Mouse (Mus musculus) lung, postnatal 0 days (tissue): ENCODE results near the gene Gsto2. TPM values are rescaled to one million over a fixed set of nuclear protein-coding genes. Genes with fewer than 3 reads are reported as not detected.

Experiments
- ATAC-seq: fragments of 200-750 bp; cut with Nextera tagmentation; 2 replicates; pipeline ENCODE4 v1.8.0; 2017; ENCODE audit warnings: moderate library complexity
- DNase-seq: peaks from one replicate; pipeline ENCODE4 v3.0.0-alpha.2; 2016; ENCODE audit warnings: low spot score
- H3K27ac ChIP-seq: fragments of 300-500 bp; sonication (generic); 2 replicates; pipeline ENCODE4 v1.5.1; 2014; ENCODE audit warnings: antibody characterized with exemption, mild to moderate bottlenecking, low read length, mixed read lengths
- H3K27me3 ChIP-seq: fragments of 300-500 bp; sonication (generic); replicated peaks from 2 replicates; pipeline ENCODE4 v1.6.1; 2014; ENCODE audit warnings: low read length, mixed read lengths; ENCODE audit not compliant: insufficient read depth
- H3K36me3 ChIP-seq: fragments of 300-500 bp; sonication (generic); 2 replicates; pipeline ENCODE4 v1.6.1; 2014; ENCODE audit warnings: low read length, mixed read lengths; ENCODE audit not compliant: insufficient read depth
- H3K4me1 ChIP-seq: fragments of 300-500 bp; sonication (generic); 2 replicates; pipeline ENCODE4 v1.6.1; 2014; ENCODE audit warnings: antibody characterized with exemption, low read depth, low read length, mixed read lengths; ENCODE audit not compliant: insufficient read depth
- H3K4me2 ChIP-seq: fragments of 300-500 bp; sonication (generic); replicated peaks from 2 replicates; pipeline ENCODE4 v1.6.1; 2014; ENCODE audit warnings: low read depth, mild to moderate bottlenecking, low read length, moderate library complexity, mixed read lengths
- H3K4me3 ChIP-seq: fragments of 300-500 bp; sonication (generic); 2 replicates; pipeline ENCODE4 v1.5.1; 2014; ENCODE audit warnings: low read depth, low read length
- H3K9ac ChIP-seq: fragments of 300-500 bp; sonication (generic); replicated peaks from 2 replicates; pipeline ENCODE4 v1.6.1; 2014; ENCODE audit warnings: low read depth, mild to moderate bottlenecking
- H3K9me3 ChIP-seq: fragments of 300-500 bp; sonication (generic); 2 replicates; pipeline ENCODE4 v1.6.1; 2016; ENCODE audit warnings: low read length, mixed read lengths
- CTCF ChIP-seq: IDR thresholded peaks from 2 replicates; pipeline ENCODE4 v1.5.1; 2016; ENCODE audit warnings: antibody characterized with exemption, mild to moderate bottlenecking
- EP300 ChIP-seq: IDR thresholded peaks from 2 replicates; pipeline ENCODE4 v1.6.1; 2016; ENCODE audit warnings: antibody characterized with exemption, mild to moderate bottlenecking, control low read depth
- WGBS: fragments of 180-500 bp; shearing (Covaris S2); extraction: QIAGEN DNeasy Blood & Tissue Kit; methylation state at CpG from one replicate; pipeline ENCODE4 v1.1.7; 2014; 5-methylcytosine and 5-hydroxymethylcytosine counted together
- polyA plus RNA-seq: library from polyadenylated mRNA; unstranded; fragments of >200 nt; fragmentation: Nextera tagmentation; extraction: Ambion mirVana; gene quantifications from 2 replicates; pipeline ENCODE4 v1.2.1, GENCODE M21; 2015

Gene Gsto2
- polyA plus RNA-seq, 1 experiment from 2014 or later, result 2.1 TPM

GRCm38 (mm10) chr19:47910751-47911150 lies 45.4 kb downstream of the Gsto2 start:
- Histone ChIP-seq H3K9me3 (no peaks in the 10 kb centered on the region), H3K4me1 (peaks cover 3% of the 10 kb centered on the region), H3K4me3 (no peak overlapping the region), H3K27ac (no peak overlapping the region), H3K36me3 (no peaks in the 10 kb centered on the region), H3K4me2 (no peak overlapping the region), H3K9ac (no peak overlapping the region), H3K27me3 (no peaks in the 10 kb centered on the region)
- TF ChIP-seq CTCF, result no peak
- TF ChIP-seq EP300, result no peak
- WGBS, result 72% methylated on average over 4 of the region's 4 CpGs
- DNase-seq (no peak), ATAC-seq (no peak)

GRCm38 (mm10) chr19:47913344-47913743 lies 48.0 kb downstream of the Gsto2 start:
- TF ChIP-seq CTCF (no peak), EP300 (no peak)
- Histone ChIP-seq H3K4me3 (no peak overlapping the region), H3K4me1 (peaks cover 12% of the 10 kb centered on the region), H3K9ac (no peak overlapping the region), H3K27me3 (no peaks in the 10 kb centered on the region), H3K36me3 (no peaks in the 10 kb centered on the region), H3K4me2 (no peak overlapping the region), H3K9me3 (no peaks in the 10 kb centered on the region), H3K27ac (no peak overlapping the region)
- WGBS, result 92% methylated on average over 7 of the region's 7 CpGs
- DNase-seq, result no peak
- no peak for ATAC-seq

DNA sequence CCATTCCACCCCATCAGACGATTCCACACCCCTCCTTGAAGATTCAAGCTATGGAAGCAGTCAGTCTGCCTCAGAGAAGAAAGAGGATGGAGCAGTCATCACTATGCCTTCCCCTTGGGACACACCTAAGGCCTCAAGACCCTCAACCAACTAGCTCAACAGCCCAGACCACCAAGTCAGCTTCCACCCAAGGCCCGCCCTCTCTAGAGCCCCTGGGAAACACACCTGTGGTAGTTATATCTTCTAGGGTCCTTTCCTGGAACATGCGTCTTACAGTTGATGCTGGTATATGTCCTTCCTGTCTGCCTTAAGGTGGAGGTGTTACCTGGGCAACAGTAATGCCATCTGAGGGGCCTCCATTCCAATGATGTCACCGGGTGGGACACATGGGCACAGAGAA lies 48.9 kb downstream of the Gsto2 start:
- no peaks in the 10 kb centered on the region for H3K36me3 ChIP-seq
- 86% methylated on average over 4 of the region's 4 CpGs for WGBS
- no peak overlapping the region for H3K27ac ChIP-seq
- no peak for DNase-seq
- no peak overlapping the region for H3K4me3 ChIP-seq
- no peak overlapping the region for H3K4me2 ChIP-seq
- TF ChIP-seq CTCF (no peak), EP300 (no peak)
- no peaks in the 10 kb centered on the region for H3K27me3 ChIP-seq
- no peak for ATAC-seq
- no peaks in the 10 kb centered on the region for H3K9me3 ChIP-seq
- H3K9ac ChIP-seq, result no peak overlapping the region
- peaks cover 9% of the 10 kb centered on the region; the same call in 1 of the 2 replicates for H3K4me1 ChIP-seq

- DNase-seq (no peak), ATAC-seq (no peak)
- TF ChIP-seq CTCF (no peak), EP300 (no peak)
- no peaks in the 10 kb centered on the region for H3K9me3 ChIP-seq
- no peaks in the 10 kb centered on the region for H3K27me3 ChIP-seq
- H3K4me2 ChIP-seq, result no peak overlapping the region
- no peak overlapping the region for H3K27ac ChIP-seq
- WGBS, result 72% methylated on average over 4 of the region's 4 CpGs
- H3K36me3 ChIP-seq, result no peaks in the 10 kb centered on the region
- H3K9ac ChIP-seq, result no peak overlapping the region
- peaks cover 9% of the 10 kb centered on the region; the same call in 1 of the 2 replicates for H3K4me1 ChIP-seq
- H3K4me3 ChIP-seq, result no peak overlapping the region
Measured at GRCm38 (mm10) chr19:47915251-47915650, 49.9 kb downstream of the Gsto2 start.

GRCm38 (mm10) chr19:47917396-47917795 lies 52.1 kb downstream of the Gsto2 start:
- Histone ChIP-seq H3K27me3 (no peaks in the 10 kb centered on the region), H3K4me3 (peak overlapping the region; percentile 89), H3K27ac (no peak overlapping the region), H3K9ac (no peak overlapping the region), H3K4me2 (peak overlapping the region; percentile 83), H3K9me3 (no peaks in the 10 kb centered on the region), H3K36me3 (no peaks in the 10 kb centered on the region), H3K4me1 (peaks cover 13% of the 10 kb centered on the region; the same call in 1 of the 2 replicates)
- no peak for ATAC-seq
- WGBS, result 41% methylated on average over 4 of the region's 4 CpGs
- no peak for TF ChIP-seq CTCF
- DNase-seq, result no peak

- no peak for TF ChIP-seq CTCF
- peak; percentile 26; the same call in 1 of the 2 replicates for TF ChIP-seq EP300
- Histone ChIP-seq H3K27ac (peak overlapping the region; percentile 99; the same call in 1 of the 2 replicates), H3K9me3 (no peaks in the 10 kb centered on the region), H3K4me1 (peaks cover 13% of the 10 kb centered on the region; the same call in 1 of the 2 replicates), H3K4me3 (peak overlapping the region; percentile 89), H3K9ac (peak overlapping the region; percentile 72), H3K36me3 (no peaks in the 10 kb centered on the region), H3K4me2 (peak overlapping the region; percentile 83), H3K27me3 (no peaks in the 10 kb centered on the region)
- no peak for DNase-seq
- no peak for ATAC-seq
- WGBS, result 13% methylated on average over 9 of the region's 9 CpGs
Measured at GRCm38 (mm10) chr19:47918016-47918415, 52.7 kb downstream of the Gsto2 start.
